Mouse (Mus musculus) brain, embryonic 18.5 days (tissue): Measurements from ENCODE around the gene Gstm6.
A peak's percentile ranks its signal among the peaks of the same experiment; 100 is the strongest.

Source experiments
- DNase-seq: peaks from one replicate; pipeline ENCODE4 v3.0.0-alpha.2; 2012; ENCODE audit warnings: low read depth, low spot score

Gstm6 gene

GRCm38 (mm10) chr3:107941261-107941660, 2.3 kb downstream of the Gstm6 start:
- DNase-seq = no peak

GRCm38 (mm10) chr3:107940524-107940923, 3.0 kb downstream of the Gstm6 start:
- no peak for DNase-seq

- no peak for DNase-seq
Measured at GRCm38 (mm10) chr3:107939830-107940229, 3.7 kb downstream of the Gstm6 start.

- no peak for DNase-seq
Measured at GRCm38 (mm10) chr3:107939403-107939802, 4.1 kb downstream of the Gstm6 start.

- DNase-seq = no peak
Measured at GRCm38 (mm10) chr3:107935888-107936287, 7.7 kb downstream of the Gstm6 start.

- DNase-seq = no peak
Measured at GRCm38 (mm10) chr3:107935268-107935667, 8.3 kb downstream of the Gstm6 start.

GRCm38 (mm10) chr3:107932128-107932527, 11.4 kb downstream of the Gstm6 start:
- no peak for DNase-seq

GRCm38 (mm10) chr3:107931670-107932069, 11.9 kb downstream of the Gstm6 start, which contains the start of gene Gstm7:
Gene Gstm7 (minus strand): TSS chr3:107931817.
- DNase-seq = peak; percentile 91

GRCm38 (mm10) chr3:107931134-107931533, 12.4 kb downstream of the Gstm6 start:
- no peak for DNase-seq

- no peak for DNase-seq
Measured at GRCm38 (mm10) chr3:107929731-107930130, 13.8 kb downstream of the Gstm6 start.

- no peak for DNase-seq
Measured at GRCm38 (mm10) chr3:107929243-107929642, 14.3 kb downstream of the Gstm6 start.

- no peak for DNase-seq
Measured at GRCm38 (mm10) chr3:107928691-107929090, 14.9 kb downstream of the Gstm6 start.

- DNase-seq = no peak
Measured at GRCm38 (mm10) chr3:107927841-107928240, 15.7 kb downstream of the Gstm6 start.

GRCm38 (mm10) chr3:107925335-107925734, 18.2 kb downstream of the Gstm6 start:
- no peak for DNase-seq

GRCm38 (mm10) chr3:107920348-107920747, 23.2 kb downstream of the Gstm6 start:
- no peak for DNase-seq

GRCm38 (mm10) chr3:107917783-107918408, 25.7 kb downstream of the Gstm6 start:
- DNase-seq = no peak

- DNase-seq = no peak
Measured at GRCm38 (mm10) chr3:107917097-107917496, 26.5 kb downstream of the Gstm6 start.

- DNase-seq = no peak
Measured at GRCm38 (mm10) chr3:107916674-107917073, 26.9 kb downstream of the Gstm6 start.

- no peak for DNase-seq
Measured at GRCm38 (mm10) chr3:107905942-107906341, 37.6 kb downstream of the Gstm6 start.

- no peak for DNase-seq
Measured at GRCm38 (mm10) chr3:107900955-107901673, 42.4 kb downstream of the Gstm6 start.

GRCm38 (mm10) chr3:107898691-107899090, 44.9 kb downstream of the Gstm6 start:
- no peak for DNase-seq

GRCm38 (mm10) chr3:107895720-107896569, 47.6 kb downstream of the Gstm6 start, which contains the start of gene Gstm5:
Gene Gstm5 (plus strand): TSS chr3:107895821.
- no peak for DNase-seq
